ENCODE assay signal across 8 mouse cellular contexts in the genomic region with DNA sequence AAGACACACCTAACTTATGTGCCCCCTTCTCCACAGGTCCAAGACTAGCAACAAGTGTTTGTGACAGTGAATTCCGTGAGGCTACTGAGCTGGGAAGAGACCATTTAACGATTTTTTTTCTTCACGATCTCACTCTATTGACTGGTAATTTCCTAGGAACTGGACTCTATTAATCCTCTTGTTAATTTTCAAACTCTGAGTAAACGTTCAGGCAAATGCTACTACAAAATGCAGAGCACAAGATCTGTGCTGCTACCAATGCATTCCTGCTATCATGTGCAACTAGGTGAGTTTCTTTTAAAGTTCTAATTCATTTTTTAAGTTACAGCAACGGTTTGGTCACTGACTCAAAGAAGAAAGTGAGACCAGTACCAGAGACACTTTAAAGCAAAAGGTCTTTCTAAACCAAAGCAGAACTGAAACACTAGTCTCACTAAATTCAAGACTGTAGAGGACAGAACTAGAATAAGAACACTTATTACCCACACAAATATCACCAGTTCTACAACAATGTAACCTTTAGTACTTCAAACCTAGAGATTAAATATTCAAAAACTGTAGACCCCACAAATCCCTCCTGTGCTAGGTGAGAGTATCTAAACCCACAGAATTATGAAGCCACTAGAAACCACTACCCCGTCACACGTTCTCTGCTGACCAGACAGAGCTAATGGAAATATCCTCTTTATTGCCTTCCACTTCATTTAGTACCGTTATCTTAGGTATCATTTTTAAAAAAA. TPM values are rescaled to one million over a fixed set of nuclear protein-coding genes. Genes with fewer than 3 reads are reported as not detected.
A peak's percentile ranks its signal among the peaks of the same experiment; 100 is the strongest.
DNase-seq lines count a peak whose midpoint lies in the region; ATAC-seq and TF ChIP-seq lines count a peak whose summit lies in the region.

No protein-coding gene starts in this region.

- H3K4me2 ChIP-seq in heart, embryonic 15.5 days = peak overlapping the region; percentile 57
- H3K4me2 ChIP-seq in hindbrain, embryonic 12.5 days (replicated peaks) = peak overlapping the region; percentile 70
- peak overlapping the region; percentile 57 for H3K4me2 ChIP-seq in midbrain, embryonic 11.5 days

- peak overlapping the region; percentile 91 for H3K4me3 ChIP-seq in heart, embryonic 15.5 days
- H3K4me3 ChIP-seq in G1E (ENCODE audit: low read depth, low read length) = peak overlapping the region; percentile 23; the same call in 1 of the 2 replicates
- peak overlapping the region; percentile 98 for H3K4me3 ChIP-seq in hindbrain, embryonic 12.5 days
- H3K4me3 ChIP-seq in midbrain, embryonic 11.5 days (ENCODE audit: low read depth, low read length) = peak overlapping the region; percentile 93

- no peak for DNase-seq in heart, postnatal 4 days
- no peak for DNase-seq in G1E (ENCODE audit: low spot score)
- DNase-seq in midbrain, embryonic 11.5 days (ENCODE audit: low spot score, missing footprints) = no peak
- DNase-seq in spleen, adult 18-20 months = no peak
- no peak for DNase-seq in testis, postnatal 14 days (ENCODE audit: low spot score)
- no peak for DNase-seq in layer of hippocampus, postnatal 10 days (ENCODE audit: low spot score in 2 of 2)

- H3K27ac ChIP-seq in heart, embryonic 15.5 days = peak overlapping the region; percentile 80; the same call in 1 of the 2 replicates
- H3K27ac ChIP-seq in hindbrain, embryonic 12.5 days = no peak overlapping the region
- H3K27ac ChIP-seq in midbrain, embryonic 11.5 days (ENCODE audit: low read depth, low read length) = no peak overlapping the region

- WGBS in heart, embryonic 15.5 days = 36% methylated on average over 8 of the region's 8 CpGs
- WGBS in hindbrain, embryonic 12.5 days = 65% methylated on average over 8 of the region's 8 CpGs
- WGBS in midbrain, embryonic 11.5 days = 65% methylated on average over 8 of the region's 8 CpGs

- H3K9ac ChIP-seq in heart, embryonic 15.5 days = peak overlapping the region; percentile 85
- peak overlapping the region; percentile 25; the same call in 1 of the 2 replicates for H3K9ac ChIP-seq in hindbrain, embryonic 12.5 days
- peak overlapping the region; percentile 93 for H3K9ac ChIP-seq in midbrain, embryonic 11.5 days (ENCODE audit: low read length)

- no peak for TF ChIP-seq CTCF in G1E (IDR thresholded peaks at IDR 0.05; ENCODE audit: low read depth, low read length)

- no peaks in the 10 kb centered on the region for H3K9me3 ChIP-seq in heart, embryonic 15.5 days (replicated peaks)
- no peaks in the 10 kb centered on the region for H3K9me3 ChIP-seq in G1E (replicated peaks)
- no peaks in the 10 kb centered on the region for H3K9me3 ChIP-seq in hindbrain, embryonic 12.5 days (replicated peaks)
- H3K9me3 ChIP-seq in midbrain, embryonic 11.5 days (ENCODE audit: control insufficient read depth, low read length) = no peaks in the 10 kb centered on the region

- no peak for ATAC-seq in heart, embryonic 15.5 days (replicated peaks; ENCODE audit: insufficient number of reproducible peaks, insufficient read depth, low FRiP score, low read depth)
- peak; percentile 35; the same call in 1 of the 2 replicates for ATAC-seq in G1E (ENCODE audit: extremely low read depth, insufficient number of reproducible peaks, low FRiP score, poor library complexity, severe bottlenecking)
- ATAC-seq in hindbrain, embryonic 12.5 days (ENCODE audit: low FRiP score) = no peak
- ATAC-seq in midbrain, embryonic 11.5 days (ENCODE audit: low FRiP score) = no peak

- no peaks in the 10 kb centered on the region for H3K27me3 ChIP-seq in heart, embryonic 15.5 days
- H3K27me3 ChIP-seq in G1E (ENCODE audit: insufficient read depth, low read length) = no peaks in the 10 kb centered on the region
- no peaks in the 10 kb centered on the region for H3K27me3 ChIP-seq in hindbrain, embryonic 12.5 days
- H3K27me3 ChIP-seq in midbrain, embryonic 11.5 days (ENCODE audit: control insufficient read depth, insufficient read depth, low read length) = no peaks in the 10 kb centered on the region

- H3K36me3 ChIP-seq in heart, embryonic 15.5 days = no peaks in the 10 kb centered on the region
- H3K36me3 ChIP-seq in G1E (replicated peaks) = peaks cover 14% of the 10 kb centered on the region
- H3K36me3 ChIP-seq in hindbrain, embryonic 12.5 days = no peaks in the 10 kb centered on the region
- no peaks in the 10 kb centered on the region for H3K36me3 ChIP-seq in midbrain, embryonic 11.5 days (ENCODE audit: control insufficient read depth, insufficient read depth, low read length)

- H3K4me1 ChIP-seq in heart, embryonic 15.5 days (replicated peaks) = peaks cover 37% of the 10 kb centered on the region
- peaks cover 38% of the 10 kb centered on the region for H3K4me1 ChIP-seq in G1E (ENCODE audit: insufficient read depth, low read depth, low read length)
- H3K4me1 ChIP-seq in hindbrain, embryonic 12.5 days = peaks cover 27% of the 10 kb centered on the region
- peaks cover 12% of the 10 kb centered on the region; the same call in 1 of the 2 replicates for H3K4me1 ChIP-seq in midbrain, embryonic 11.5 days (ENCODE audit: control insufficient read depth, insufficient read depth, low read length)

RNA-seq across cellular contexts. Expression of gene Arl5a, which starts 1.7 kb away (rescaled TPM):
- 42.2 and 45.2 TPM in 2 replicates for polyA plus RNA-seq in heart, embryonic 15.5 days (2015; fragmentation: Nextera tagmentation; extraction: Ambion mirVana)
- total RNA-seq in heart, postnatal 4 days (2021) = 10 to 100 TPM; 52.7 to 56.2 TPM
- total RNA-seq in G1E (2014; fragmentation: Nextera tagmentation) (32.1 and 45.9 TPM in 2 replicates), G1E (2017) (36.6 and 40.3 TPM in 2 replicates)
- polyA plus RNA-seq in G1E (2012) = 5.4 and 6.4 TPM in 2 replicates
- 65.9 and 69.2 TPM in 2 replicates for polyA plus RNA-seq in hindbrain, embryonic 12.5 days (2016; fragmentation: Nextera tagmentation; extraction: Ambion mirVana)
- polyA plus RNA-seq in midbrain, embryonic 11.5 days (2014; fragmentation: Nextera tagmentation; extraction: Ambion mirVana) = 77.9 and 79.1 TPM in 2 replicates
- 10 to 100 TPM; 64.7 to 67.7 TPM for total RNA-seq in layer of hippocampus, postnatal 10 days (2021)

RNA-seq across cellular contexts. Expression of gene Neb, which starts 44.8 kb away (rescaled TPM):
- polyA plus RNA-seq in heart, embryonic 15.5 days (2015; fragmentation: Nextera tagmentation; extraction: Ambion mirVana) = 2.5 and 3.9 TPM in 2 replicates
- 1 to 10 TPM; 4.1 to 6.5 TPM for total RNA-seq in heart, postnatal 4 days (2021)
- 0.75 and 2.6 TPM in 2 replicates for total RNA-seq in G1E (2014; fragmentation: Nextera tagmentation)
- 0.58 and 1.2 TPM in 2 replicates for total RNA-seq in G1E (2017)
- polyA plus RNA-seq in G1E (2012) = 0.01 and 0.05 TPM in 2 replicates
- 3.3 and 19.7 TPM in 2 replicates for polyA plus RNA-seq in hindbrain, embryonic 12.5 days (2016; fragmentation: Nextera tagmentation; extraction: Ambion mirVana)
- 0.11 and 0.29 TPM in 2 replicates for polyA plus RNA-seq in midbrain, embryonic 11.5 days (2014; fragmentation: Nextera tagmentation; extraction: Ambion mirVana)
- total RNA-seq in layer of hippocampus, postnatal 10 days (2021) = 1 to 10 TPM; 3.1 to 5.1 TPM

Comparison
In these comparisons a context has a peak if more than half of its experiments do, and no peak if none do; other contexts are left out.
1. H3K4me3 ChIP-seq: peak in every context shown above with its lines; median percentile 98 in hindbrain, embryonic 12.5 days; 93 in midbrain, embryonic 11.5 days; 91 in heart, embryonic 15.5 days; 23 in G1E.
2. H3K9ac ChIP-seq: peak in every context shown above with its lines; median percentile 93 in midbrain, embryonic 11.5 days; 85 in heart, embryonic 15.5 days; 25 in hindbrain, embryonic 12.5 days.